Mouse (Mus musculus) heart, postnatal 0 days (tissue): ENCODE data around the gene Dcdc2a. TPM values are rescaled to one million over a fixed set of nuclear protein-coding genes. Genes with fewer than 3 reads are reported as not detected.

Experiments
- ATAC-seq: fragments of 200-750 bp; cut with Nextera tagmentation; 2 replicates; pipeline ENCODE4 v1.8.0; 2017; ENCODE audit warnings: low read depth, moderate number of reproducible peaks, moderate library complexity; ENCODE audit not compliant: insufficient read depth
- DNase-seq: peaks from one replicate; pipeline ENCODE4 v3.0.0-alpha.2; 2016; ENCODE audit warnings: low spot score
- H3K27ac ChIP-seq: fragments of 300-500 bp; sonication (generic); 2 replicates; pipeline ENCODE4 v1.5.1; 2014; ENCODE audit warnings: low read depth, mild to moderate bottlenecking
- H3K27me3 ChIP-seq: fragments of 300-500 bp; sonication (generic); 2 replicates; pipeline ENCODE4 v1.6.1; 2014; ENCODE audit warnings: low read length, mixed read lengths; ENCODE audit not compliant: control insufficient read depth, insufficient read depth
- H3K36me3 ChIP-seq: fragments of 300-500 bp; sonication (generic); replicated peaks from 2 replicates; pipeline ENCODE4 v1.6.1; 2014; ENCODE audit warnings: low read length, mixed read lengths; ENCODE audit not compliant: control insufficient read depth, insufficient read depth
- H3K4me1 ChIP-seq: fragments of 300-500 bp; sonication (generic); 2 replicates; pipeline ENCODE4 v1.6.1; 2014; ENCODE audit warnings: antibody characterized with exemption; ENCODE audit not compliant: control insufficient read depth, insufficient read depth
- H3K4me2 ChIP-seq: fragments of 300-500 bp; sonication (generic); 2 replicates; pipeline ENCODE4 v1.6.1; 2014; ENCODE audit warnings: low read depth, mild to moderate bottlenecking, low read length, moderate library complexity
- H3K4me3 ChIP-seq: fragments of 300-500 bp; sonication (generic); 2 replicates; pipeline ENCODE4 v1.5.1; 2014; ENCODE audit warnings: low read depth, low read length
- H3K9ac ChIP-seq: fragments of 300-500 bp; sonication (generic); replicated peaks from 2 replicates; pipeline ENCODE4 v1.6.1; 2014; ENCODE audit warnings: low read depth, low read length, mixed read lengths
- H3K9me3 ChIP-seq: fragments of 300-500 bp; sonication (generic); replicated peaks from 2 replicates; pipeline ENCODE4 v1.6.1; 2016; ENCODE audit warnings: low read length; ENCODE audit not compliant: control insufficient read depth
- CTCF ChIP-seq: IDR thresholded peaks from 2 replicates; pipeline ENCODE4 v1.5.1; 2016; ENCODE audit warnings: antibody characterized with exemption, control low read depth, low read depth
- EP300 ChIP-seq: IDR thresholded peaks from 2 replicates; pipeline ENCODE4 v1.6.1; 2016; ENCODE audit warnings: antibody characterized with exemption, low read depth
- WGBS: fragments of 180-500 bp; shearing (Covaris S2); extraction: QIAGEN DNeasy Blood & Tissue Kit; methylation state at CpG from one replicate; pipeline ENCODE4 v1.1.7; 2014; 5-methylcytosine and 5-hydroxymethylcytosine counted together
- polyA plus RNA-seq: library from polyadenylated mRNA; unstranded; fragments of >200 nt; fragmentation: Nextera tagmentation; extraction: Ambion mirVana; gene quantifications from 2 replicates; pipeline ENCODE4 v1.2.1, GENCODE M21; 2015
- total RNA-seq: library from RNA; depleted of rRNA; stranded (reverse); fragments of >200 nt; gene quantifications from 2 replicates; pipeline ENCODE4 v1.2.3, GENCODE M21; 2014; ENCODE audit warnings: low replicate concordance

Gene Dcdc2a
- total and polyA plus RNA-seq, 2 experiments from 2014 or later, result 0.49 TPM; not detected in 1

DNA sequence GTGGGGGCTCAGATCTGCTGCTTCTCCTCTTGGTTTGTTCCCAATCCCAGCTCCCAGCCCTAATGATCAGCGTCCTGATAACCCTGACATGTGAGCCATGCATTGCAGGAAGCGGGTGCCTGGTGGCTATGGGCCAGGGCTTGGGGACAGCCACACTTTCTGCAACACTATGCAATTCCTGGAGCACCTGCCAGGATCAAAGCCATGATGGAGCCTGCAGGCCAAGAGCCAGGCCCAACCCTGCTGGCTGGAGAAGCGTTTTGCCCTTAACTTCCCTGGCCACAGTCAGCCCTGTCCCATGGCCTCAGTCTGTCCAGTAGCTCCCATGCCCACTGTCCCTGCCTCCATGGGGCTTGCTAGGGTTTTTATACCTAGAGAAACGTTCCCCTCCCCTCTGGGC lies 33.4 kb upstream of the Dcdc2a start:
- TF ChIP-seq CTCF, result no peak
- no peak for TF ChIP-seq EP300
- ATAC-seq, result no peak
- no peak overlapping the region for H3K9ac ChIP-seq
- 67% methylated on average over 4 of the region's 4 CpGs for WGBS
- H3K4me3 ChIP-seq, result no peak overlapping the region
- H3K9me3 ChIP-seq, result no peaks in the 10 kb centered on the region
- no peak overlapping the region for H3K27ac ChIP-seq
- H3K27me3 ChIP-seq, result no peaks in the 10 kb centered on the region
- peak; percentile 3 for DNase-seq
- H3K4me1 ChIP-seq, result peaks cover 18% of the 10 kb centered on the region; the same call in 1 of the 2 replicates
- no peak overlapping the region for H3K4me2 ChIP-seq
- peaks cover 11% of the 10 kb centered on the region; the same call in 1 of the 2 replicates for H3K36me3 ChIP-seq

DNA sequence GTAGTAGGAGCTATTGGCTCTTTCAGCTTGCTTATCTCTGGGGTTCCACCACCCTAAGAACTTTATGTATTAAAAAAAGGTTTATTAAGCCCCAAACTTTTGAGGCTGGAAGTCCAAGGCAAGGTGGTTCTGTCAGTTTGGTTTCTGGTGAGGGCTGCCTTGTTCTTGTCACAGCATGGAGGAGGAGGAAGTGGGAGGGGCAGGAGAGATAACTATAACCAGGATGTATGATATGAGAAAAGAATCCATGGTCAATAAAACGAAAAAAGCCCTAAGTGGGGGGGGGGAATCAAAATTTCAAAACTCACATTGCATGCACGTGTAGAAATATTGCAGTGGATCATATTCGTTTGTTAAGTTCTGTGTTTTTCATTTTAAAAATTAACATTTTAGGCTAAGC lies 32.7 kb upstream of the Dcdc2a start:
- Histone ChIP-seq H3K27ac (no peak overlapping the region), H3K9ac (no peak overlapping the region), H3K36me3 (peaks cover 3% of the 10 kb centered on the region; the same call in 1 of the 2 replicates), H3K4me2 (no peak overlapping the region), H3K4me1 (peaks cover 18% of the 10 kb centered on the region; the same call in 1 of the 2 replicates), H3K9me3 (no peaks in the 10 kb centered on the region), H3K27me3 (no peaks in the 10 kb centered on the region), H3K4me3 (no peak overlapping the region)
- WGBS, result 61% methylated on average over 3 of the region's 3 CpGs
- TF ChIP-seq EP300, result no peak
- no peak for TF ChIP-seq CTCF
- DNase-seq, result no peak
- no peak for ATAC-seq

DNA sequence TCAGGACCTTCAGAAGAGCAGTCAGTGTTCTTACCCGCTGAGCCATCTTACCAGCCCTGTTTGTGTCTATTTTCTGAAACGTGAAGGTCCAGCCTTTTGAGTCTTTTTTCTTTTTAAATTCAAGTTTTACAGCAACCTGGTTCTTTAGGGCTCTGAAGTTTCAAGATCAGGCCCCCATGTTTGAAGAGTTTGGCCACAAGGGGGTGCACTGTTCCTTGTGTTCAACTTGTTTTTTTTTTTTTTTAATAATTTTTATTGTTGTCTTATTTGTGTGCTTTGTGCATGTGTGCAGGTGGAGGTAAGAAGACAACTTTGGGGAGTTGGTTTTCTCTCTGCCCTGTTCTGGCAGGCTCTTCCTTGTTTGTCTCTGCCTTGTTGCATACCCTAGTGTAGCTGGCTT lies 31.1 kb upstream of the Dcdc2a start:
- no peaks in the 10 kb centered on the region for H3K27me3 ChIP-seq
- no peak for ATAC-seq
- H3K4me2 ChIP-seq, result no peak overlapping the region
- no peak for DNase-seq
- peaks cover 4% of the 10 kb centered on the region; the same call in 1 of the 2 replicates for H3K4me1 ChIP-seq
- no peak overlapping the region for H3K27ac ChIP-seq
- 31% methylated on average over 2 of the region's 2 CpGs for WGBS
- no peak overlapping the region for H3K4me3 ChIP-seq
- no peaks in the 10 kb centered on the region for H3K9me3 ChIP-seq
- no peak for TF ChIP-seq EP300
- peak; percentile 37 for TF ChIP-seq CTCF
- H3K9ac ChIP-seq, result no peak overlapping the region
- no peaks in the 10 kb centered on the region for H3K36me3 ChIP-seq

DNA sequence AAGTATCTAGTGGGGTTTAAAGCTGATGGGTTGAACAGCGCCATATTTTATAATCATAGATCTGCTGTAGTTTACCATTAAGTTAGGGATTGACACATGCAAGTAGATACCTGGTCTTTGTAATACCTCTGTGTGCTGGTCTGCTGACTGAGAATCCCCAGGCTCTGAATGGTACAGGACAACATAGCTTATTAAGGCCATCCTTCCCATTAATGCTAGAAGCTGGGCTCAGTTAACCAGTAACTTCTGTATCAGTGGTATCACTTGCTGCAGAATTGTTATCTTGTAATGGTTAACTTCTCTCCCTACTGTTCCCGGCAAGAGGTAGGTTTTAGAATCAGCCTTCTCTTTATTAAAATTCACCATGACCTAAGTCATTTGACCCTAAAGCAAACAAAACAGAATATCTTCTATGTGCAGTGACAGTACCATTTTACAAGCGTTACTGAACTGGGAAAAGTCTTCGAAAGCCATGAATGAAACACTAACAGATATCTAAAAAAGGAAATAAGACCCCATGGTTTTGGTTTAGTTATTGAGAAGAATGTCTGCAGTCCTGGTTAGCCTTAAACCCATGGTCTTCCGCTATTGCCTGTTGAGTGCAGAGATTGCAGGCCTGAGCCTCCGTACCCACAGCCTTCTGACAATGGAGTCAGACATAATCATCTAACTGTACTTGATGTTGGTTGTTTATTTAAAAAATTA lies 29.2 kb upstream of the Dcdc2a start:
- Histone ChIP-seq H3K27me3 (no peaks in the 10 kb centered on the region), H3K9me3 (no peaks in the 10 kb centered on the region), H3K4me3 (no peak overlapping the region), H3K4me2 (no peak overlapping the region), H3K9ac (no peak overlapping the region), H3K4me1 (no peaks in the 10 kb centered on the region), H3K27ac (no peak overlapping the region), H3K36me3 (no peaks in the 10 kb centered on the region)
- TF ChIP-seq EP300 (no peak), CTCF (no peak)
- ATAC-seq (no peak), DNase-seq (no peak)
- 84% methylated on average over 6 of the region's 6 CpGs for WGBS

DNA sequence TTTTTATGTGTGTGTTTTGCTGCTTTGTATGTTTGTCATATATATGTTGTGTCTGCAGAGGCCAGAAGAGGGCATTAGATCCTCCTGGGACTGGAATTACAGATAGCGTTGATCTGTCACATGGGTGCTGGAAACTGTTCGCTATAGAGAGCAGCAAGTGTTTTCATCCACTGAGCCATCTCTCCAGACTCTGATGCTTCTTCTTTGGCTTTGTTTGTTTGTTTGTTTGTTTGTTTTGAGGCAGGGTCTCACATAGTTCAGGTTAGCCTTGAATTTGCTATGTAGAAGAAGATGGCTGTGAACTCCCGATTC lies 28.7 kb upstream of the Dcdc2a start:
- no peak overlapping the region for H3K4me3 ChIP-seq
- no peaks in the 10 kb centered on the region for H3K27me3 ChIP-seq
- H3K36me3 ChIP-seq, result no peaks in the 10 kb centered on the region
- TF ChIP-seq EP300, result no peak
- TF ChIP-seq CTCF, result no peak
- no peak overlapping the region for H3K9ac ChIP-seq
- no peaks in the 10 kb centered on the region for H3K4me1 ChIP-seq
- no peak overlapping the region for H3K27ac ChIP-seq
- no peak for DNase-seq
- 76% methylated on average over 3 of the region's 3 CpGs for WGBS
- H3K9me3 ChIP-seq, result no peaks in the 10 kb centered on the region
- H3K4me2 ChIP-seq, result no peak overlapping the region
- ATAC-seq, result no peak

DNA sequence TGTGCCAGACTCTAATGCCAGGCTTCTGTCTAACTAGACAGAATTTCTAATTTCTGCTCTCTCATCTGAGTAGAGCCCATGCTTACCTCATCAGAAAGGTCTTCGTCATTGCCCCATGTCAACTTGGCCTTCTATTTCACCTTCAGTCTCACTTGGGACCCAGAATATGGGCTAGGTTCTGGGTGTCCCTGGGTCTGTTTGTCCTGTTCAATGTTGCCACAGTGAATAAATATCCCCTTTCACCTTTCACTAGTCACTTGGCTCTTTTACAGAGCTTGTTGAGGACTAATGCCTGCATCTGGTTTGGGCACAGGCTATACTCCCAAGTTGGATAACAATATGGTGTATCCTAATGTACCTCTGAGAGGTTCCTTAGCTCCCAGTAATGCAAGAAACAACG lies 16.3 kb upstream of the Dcdc2a start:
- DNase-seq, result no peak
- H3K4me3 ChIP-seq, result no peak overlapping the region
- no peak overlapping the region for H3K4me2 ChIP-seq
- TF ChIP-seq CTCF, result no peak
- no peak for TF ChIP-seq EP300
- WGBS, result 77% methylated on average over 2 of the region's 2 CpGs
- no peak overlapping the region for H3K9ac ChIP-seq
- H3K27ac ChIP-seq, result no peak overlapping the region
- H3K36me3 ChIP-seq, result no peaks in the 10 kb centered on the region
- H3K9me3 ChIP-seq, result no peaks in the 10 kb centered on the region
- H3K4me1 ChIP-seq, result no peaks in the 10 kb centered on the region
- ATAC-seq, result no peak
- H3K27me3 ChIP-seq, result no peaks in the 10 kb centered on the region
